Mouse (Mus musculus) CD8-positive naive resting alpha-beta T cell, adult 2 months (primary cell): ENCODE data around the gene Gm21887.
A peak's percentile ranks its signal among the peaks of the same experiment; 100 is the strongest.
"Not testable (repeated sequence)": the region's sequence is repeated elsewhere in the genome, so short reads cannot be mapped to it uniquely, and the experiment has no call there.

Experiments
- DNase-seq, 2 experiments: peaks; one replicate each; pipeline ENCODE4 v3.0.0; 2022; ENCODE audit warnings: low read depth in 2 of 2, low spot score in 2 of 2

The Gm21887 gene

GRCm38 (mm10) chrX:170009016-170009750 is at the start of gene Gm21887:
Gene Gm21887, plus strand, starts transcription at chrX:170009659.
- DNase-seq, result peak; percentile 83 to 87

- DNase-seq, result no peak
These were observed 40.1 kb upstream of the Gm21887 start for GRCm38 (mm10) chrX:169969337-169969736.

GRCm38 (mm10) chrX:169969765-169970164 is 39.7 kb upstream of the Gm21887 start:
- not testable (repeated sequence) for DNase-seq

- DNase-seq, result not testable (repeated sequence)
These were observed 38.9 kb upstream of the Gm21887 start for GRCm38 (mm10) chrX:169970546-169970945.

GRCm38 (mm10) chrX:169971562-169971961 is 37.9 kb upstream of the Gm21887 start:
- DNase-seq, result not testable (repeated sequence)

GRCm38 (mm10) chrX:169972131-169972530 is 37.3 kb upstream of the Gm21887 start:
- peak in 1 of 2 experiments; percentile 0 for DNase-seq

- peak in 1 of 2 experiments; percentile 2 for DNase-seq
These were observed 36.5 kb upstream of the Gm21887 start for GRCm38 (mm10) chrX:169972791-169973494.

- peak in 1 of 2 experiments; percentile 1 for DNase-seq
These were observed 35.7 kb upstream of the Gm21887 start for GRCm38 (mm10) chrX:169973806-169974205.

- not testable (repeated sequence) for DNase-seq
These were observed 35.0 kb upstream of the Gm21887 start for GRCm38 (mm10) chrX:169974456-169974855.

GRCm38 (mm10) chrX:169974974-169975373 is 34.5 kb upstream of the Gm21887 start:
- peak in 1 of 2 experiments; percentile 0 for DNase-seq

- DNase-seq, result peak in 1 of 2 experiments; percentile 0
These were observed 33.8 kb upstream of the Gm21887 start for GRCm38 (mm10) chrX:169975681-169976131.

GRCm38 (mm10) chrX:169976340-169976739 is 33.1 kb upstream of the Gm21887 start:
- DNase-seq, result not testable (repeated sequence)

GRCm38 (mm10) chrX:169977856-169978435 is 31.5 kb upstream of the Gm21887 start:
- DNase-seq, result peak in 1 of 2 experiments; percentile 2

- peak in 1 of 2 experiments; percentile 62 for DNase-seq
These were observed 30.8 kb upstream of the Gm21887 start for GRCm38 (mm10) chrX:169978436-169979381.

GRCm38 (mm10) chrX:169979461-169980202 is 29.8 kb upstream of the Gm21887 start:
- peak in 1 of 2 experiments; percentile 2 for DNase-seq

- peak in 1 of 2 experiments; percentile 0 for DNase-seq
These were observed 29.3 kb upstream of the Gm21887 start for GRCm38 (mm10) chrX:169980203-169980556.

- peak in 1 of 2 experiments; percentile 0 for DNase-seq
These were observed 28.6 kb upstream of the Gm21887 start for GRCm38 (mm10) chrX:169980809-169981289.

GRCm38 (mm10) chrX:169981761-169982181 is 27.7 kb upstream of the Gm21887 start:
- peak in 1 of 2 experiments; percentile 3 for DNase-seq

- DNase-seq, result peak in 1 of 2 experiments; percentile 1
These were observed 26.7 kb upstream of the Gm21887 start for GRCm38 (mm10) chrX:169982606-169983400.
